Mouse (Mus musculus): Measurements from ENCODE around the gene Il4i1. TPM values are rescaled to one million over a fixed set of nuclear protein-coding genes. Genes with fewer than 3 reads are reported as not detected.

Il4i1 gene
- polyA plus RNA-seq, 1 experiment = 13.8 TPM

- no peak overlapping the region for H3K27ac ChIP-seq (ENCODE audit: insufficient read depth, low read depth, low read length)
- no peak overlapping the region for H3K4me3 ChIP-seq (ENCODE audit: low read depth, low read length)
- 67% methylated on average over 3 of the region's 3 CpGs for WGBS
- no peaks in the 10 kb centered on the region for H3K4me1 ChIP-seq (ENCODE audit: control insufficient read depth, insufficient read depth, insufficient read length, low read length)
- H3K36me3 ChIP-seq (ENCODE audit: control insufficient read depth, insufficient read depth, low read length) = no peaks in the 10 kb centered on the region
- TF ChIP-seq POLR2A (IDR thresholded peaks at IDR 0.05; ENCODE audit: low read depth, low read length) (no peak), CTCF (IDR thresholded peaks at IDR 0.05; ENCODE audit: extremely low read depth, insufficient read length, insufficient replicate concordance, low read depth, low read length) (no peak)
- H3K27me3 ChIP-seq (ENCODE audit: control insufficient read depth, insufficient read depth, low read length) = no peaks in the 10 kb centered on the region
Measured at GRCm38 (mm10) chr7:44789531-44789930, 26.7 kb upstream of the Il4i1 start.

DNA sequence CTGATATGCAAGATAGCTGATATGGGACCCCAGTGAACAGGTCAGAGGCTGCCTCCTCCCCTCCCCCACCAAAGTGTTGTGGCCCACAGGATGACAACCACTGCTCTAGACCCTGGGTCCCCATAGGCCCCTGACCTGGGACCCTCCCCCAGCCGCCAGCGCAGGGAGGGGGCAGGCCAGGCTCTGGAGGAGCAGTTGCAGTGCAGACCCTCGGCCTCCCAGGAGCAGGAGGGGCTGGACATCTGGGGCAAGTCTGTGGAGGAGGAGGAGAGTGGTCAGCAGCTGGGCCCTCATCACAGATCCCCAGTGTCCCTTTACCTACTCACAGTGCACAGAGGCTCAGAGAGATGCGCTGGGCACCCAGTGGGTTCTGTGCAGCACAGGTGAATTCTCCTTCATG is 26.1 kb upstream of the Il4i1 start:
- no peak overlapping the region for H3K4me3 ChIP-seq (ENCODE audit: low read depth, low read length)
- WGBS = 67% methylated on average over 4 of the region's 4 CpGs

DNA sequence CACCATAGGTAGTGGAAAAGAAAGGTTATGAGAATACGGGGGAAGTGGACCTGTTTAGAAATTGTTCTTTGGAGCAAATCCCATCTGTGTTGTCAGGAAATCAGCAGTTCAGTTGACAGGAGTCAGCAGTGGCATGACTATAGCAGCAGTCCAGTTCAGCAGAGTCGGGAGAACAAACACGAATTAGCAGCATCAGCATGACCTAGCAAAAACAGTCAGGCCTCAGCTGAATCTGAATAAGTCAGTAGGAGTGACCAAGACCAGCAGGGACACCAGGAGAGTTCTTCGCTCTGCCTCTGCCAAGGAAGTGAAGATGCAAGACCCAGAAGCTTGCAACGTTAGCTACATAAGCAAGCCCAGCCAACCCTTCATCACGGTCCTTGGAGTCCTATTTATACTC is 23.4 kb upstream of the Il4i1 start:
- H3K4me1 ChIP-seq (ENCODE audit: control insufficient read depth, insufficient read depth, insufficient read length, low read length) = no peaks in the 10 kb centered on the region
- H3K27me3 ChIP-seq (ENCODE audit: control insufficient read depth, insufficient read depth, low read length) = no peaks in the 10 kb centered on the region
- 83% methylated on average over 6 of the region's 6 CpGs for WGBS
- no peaks in the 10 kb centered on the region for H3K36me3 ChIP-seq (ENCODE audit: control insufficient read depth, insufficient read depth, low read length)
- TF ChIP-seq CTCF (IDR thresholded peaks at IDR 0.05; ENCODE audit: extremely low read depth, insufficient read length, insufficient replicate concordance, low read depth, low read length) (no peak), POLR2A (IDR thresholded peaks at IDR 0.05; ENCODE audit: low read depth, low read length) (no peak)
- H3K4me3 ChIP-seq (ENCODE audit: low read depth, low read length) = no peak overlapping the region
- H3K27ac ChIP-seq (ENCODE audit: insufficient read depth, low read depth, low read length) = no peak overlapping the region

More for the DNA sequence above, 26.1 kb upstream of the Il4i1 start:
- no peaks in the 10 kb centered on the region for H3K4me1 ChIP-seq (ENCODE audit: control insufficient read depth, insufficient read depth, insufficient read length, low read length)
- no peaks in the 10 kb centered on the region for H3K27me3 ChIP-seq (ENCODE audit: control insufficient read depth, insufficient read depth, low read length)
- no peak overlapping the region for H3K27ac ChIP-seq (ENCODE audit: insufficient read depth, low read depth, low read length)
- H3K36me3 ChIP-seq (ENCODE audit: control insufficient read depth, insufficient read depth, low read length) = no peaks in the 10 kb centered on the region
- TF ChIP-seq POLR2A (IDR thresholded peaks at IDR 0.05; ENCODE audit: low read depth, low read length) (no peak), CTCF (IDR thresholded peaks at IDR 0.05; ENCODE audit: extremely low read depth, insufficient read length, insufficient replicate concordance, low read depth, low read length) (no peak)

GRCm38 (mm10) chr7:44808927-44809326 is 7.3 kb upstream of the Il4i1 start:
- WGBS = 75% methylated on average over 2 of the region's 2 CpGs
- no peaks in the 10 kb centered on the region for H3K36me3 ChIP-seq (ENCODE audit: control insufficient read depth, insufficient read depth, low read length)

GRCm38 (mm10) chr7:44809466-44809865 is 6.7 kb upstream of the Il4i1 start:
- no peak for TF ChIP-seq POLR2A (IDR thresholded peaks at IDR 0.05; ENCODE audit: low read depth, low read length)
- TF ChIP-seq CTCF (IDR thresholded peaks at IDR 0.05; ENCODE audit: extremely low read depth, insufficient read length, insufficient replicate concordance, low read depth, low read length) = no peak
- H3K27ac ChIP-seq (ENCODE audit: insufficient read depth, low read depth, low read length) = no peak overlapping the region
- no peak overlapping the region for H3K4me3 ChIP-seq (ENCODE audit: low read depth, low read length)
- H3K27me3 ChIP-seq (ENCODE audit: control insufficient read depth, insufficient read depth, low read length) = no peaks in the 10 kb centered on the region
- no peaks in the 10 kb centered on the region for H3K4me1 ChIP-seq (ENCODE audit: control insufficient read depth, insufficient read depth, insufficient read length, low read length)
- no peaks in the 10 kb centered on the region for H3K36me3 ChIP-seq (ENCODE audit: control insufficient read depth, insufficient read depth, low read length)
- WGBS = 90% methylated on average over 3 of the region's 3 CpGs

More at GRCm38 (mm10) chr7:44808927-44809326, 7.3 kb upstream of the Il4i1 start:
- Histone ChIP-seq H3K27me3 (ENCODE audit: control insufficient read depth, insufficient read depth, low read length) (no peaks in the 10 kb centered on the region), H3K4me3 (ENCODE audit: low read depth, low read length) (no peak overlapping the region), H3K4me1 (ENCODE audit: control insufficient read depth, insufficient read depth, insufficient read length, low read length) (no peaks in the 10 kb centered on the region), H3K27ac (ENCODE audit: insufficient read depth, low read depth, low read length) (no peak overlapping the region)
- TF ChIP-seq POLR2A (IDR thresholded peaks at IDR 0.05; ENCODE audit: low read depth, low read length) (no peak), CTCF (IDR thresholded peaks at IDR 0.05; ENCODE audit: extremely low read depth, insufficient read length, insufficient replicate concordance, low read depth, low read length) (no peak)

DNA sequence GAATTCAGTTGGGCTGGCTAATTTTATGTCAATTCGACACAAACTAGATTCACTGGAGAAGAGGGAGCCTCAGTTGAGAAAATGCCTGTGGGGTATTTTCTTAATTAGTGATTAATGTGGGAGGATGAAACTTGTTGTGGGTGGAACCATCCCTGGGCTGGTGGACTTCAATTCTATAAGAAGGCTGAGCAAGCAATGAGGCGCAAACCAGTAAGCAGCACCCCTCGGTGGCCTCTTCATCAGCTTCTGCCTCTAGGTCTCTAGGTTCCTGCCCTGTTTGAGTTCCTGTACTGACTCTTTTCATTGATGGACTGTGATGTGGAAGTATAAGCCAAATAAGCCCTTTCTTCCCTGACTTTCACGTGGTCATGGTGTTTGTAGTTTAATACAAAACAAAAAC is 5.8 kb upstream of the Il4i1 start:
- TF ChIP-seq POLR2A (IDR thresholded peaks at IDR 0.05; ENCODE audit: low read depth, low read length) (no peak), CTCF (IDR thresholded peaks at IDR 0.05; ENCODE audit: extremely low read depth, insufficient read length, insufficient replicate concordance, low read depth, low read length) (no peak)
- Histone ChIP-seq H3K36me3 (ENCODE audit: control insufficient read depth, insufficient read depth, low read length) (no peaks in the 10 kb centered on the region), H3K27me3 (ENCODE audit: control insufficient read depth, insufficient read depth, low read length) (no peaks in the 10 kb centered on the region), H3K27ac (ENCODE audit: insufficient read depth, low read depth, low read length) (no peak overlapping the region), H3K4me1 (ENCODE audit: control insufficient read depth, insufficient read depth, insufficient read length, low read length) (peaks cover 2% of the 10 kb centered on the region), H3K4me3 (ENCODE audit: low read depth, low read length) (no peak overlapping the region)
- WGBS = 84% methylated on average over 4 of the region's 4 CpGs

DNA sequence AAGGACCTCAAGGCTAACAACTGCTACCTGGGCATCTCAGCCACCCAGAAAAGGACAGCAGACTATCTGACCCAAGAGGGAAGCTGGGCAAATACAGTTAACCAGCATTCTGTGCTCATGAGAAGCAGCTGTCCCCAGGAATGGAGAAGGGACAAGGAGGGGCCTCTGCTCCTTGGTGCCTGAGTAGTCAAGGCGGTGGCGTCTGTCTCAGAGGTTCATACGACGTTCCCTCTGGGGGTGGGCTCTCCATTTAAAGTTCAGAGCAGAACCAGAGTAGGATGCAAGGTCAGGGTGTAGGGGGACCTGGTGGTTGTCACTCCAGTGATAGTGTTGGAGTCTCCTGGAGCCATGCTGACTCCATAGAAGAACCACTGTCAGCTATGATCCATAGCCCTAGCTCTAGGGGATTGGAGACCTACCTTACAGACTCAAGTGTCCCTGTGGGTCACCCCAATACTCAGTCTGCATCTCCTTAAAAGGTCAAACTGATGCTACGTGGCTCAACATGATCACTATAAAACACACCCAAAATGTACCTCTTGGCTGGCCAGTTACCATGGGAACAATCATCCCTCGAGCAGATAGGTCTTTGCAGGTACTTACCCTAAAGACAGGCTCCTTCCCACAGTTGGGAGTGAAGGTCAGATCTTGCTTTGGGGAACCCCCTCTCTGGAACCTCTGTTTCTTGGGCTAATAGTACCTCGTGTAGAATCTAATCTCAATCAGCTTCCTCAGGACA is 5.2 kb upstream of the Il4i1 start:
- Histone ChIP-seq H3K27ac (ENCODE audit: insufficient read depth, low read depth, low read length) (no peak overlapping the region), H3K36me3 (ENCODE audit: control insufficient read depth, insufficient read depth, low read length) (no peaks in the 10 kb centered on the region), H3K4me3 (ENCODE audit: low read depth, low read length) (no peak overlapping the region), H3K27me3 (ENCODE audit: control insufficient read depth, insufficient read depth, low read length) (no peaks in the 10 kb centered on the region), H3K4me1 (ENCODE audit: control insufficient read depth, insufficient read depth, insufficient read length, low read length) (peaks cover 2% of the 10 kb centered on the region)
- 80% methylated on average over 7 of the region's 7 CpGs for WGBS
- no peak for TF ChIP-seq POLR2A (IDR thresholded peaks at IDR 0.05; ENCODE audit: low read depth, low read length)
- no peak for TF ChIP-seq CTCF (IDR thresholded peaks at IDR 0.05; ENCODE audit: extremely low read depth, insufficient read length, insufficient replicate concordance, low read depth, low read length)

Measured in small intestine, adult 2 months (tissue).